Mouse (Mus musculus) gastrocnemius, adult 2 months (tissue): ENCODE results near the gene Leng8. TPM values are rescaled to one million over a fixed set of nuclear protein-coding genes. Genes with fewer than 3 reads are reported as not detected.
"Not testable (repeated sequence)": the region's sequence is repeated elsewhere in the genome, so short reads cannot be mapped to it uniquely, and the experiment has no call there.

Source experiments
- DNase-seq: peaks from one replicate; pipeline ENCODE4 v3.0.0; 2022
- H3K27ac ChIP-seq: fragments of 200-600 bp; 2 replicates; pipeline ENCODE4 v1.8.1; 2022; ENCODE audit warnings: mild to moderate bottlenecking
- H3K4me3 ChIP-seq: fragments of 200-600 bp; 2 replicates; pipeline ENCODE4 v1.8.1; 2022; ENCODE audit warnings: mild to moderate bottlenecking, moderate library complexity
- CTCF ChIP-seq: fragments of 200-600 bp; IDR thresholded peaks from 2 replicates; pipeline ENCODE4 v1.8.1; 2022; ENCODE audit warnings: antibody characterized with exemption, mild to moderate bottlenecking, moderate library complexity
- intact Hi-C: fragments of 180-260 bp; cut with DNase I; formaldehyde crosslinking; loops from one replicate; pipeline ENCODE4 v1.15.1; 2025
- total RNA-seq, 2 experiments: library from RNA; stranded (reverse); gene quantifications; 2 replicates each; pipeline ENCODE4 v1.2.3; 2021

Gene Leng8
- total RNA-seq, 2 experiments from 2014 or later: 44.5 to 45.4 TPM

DNA sequence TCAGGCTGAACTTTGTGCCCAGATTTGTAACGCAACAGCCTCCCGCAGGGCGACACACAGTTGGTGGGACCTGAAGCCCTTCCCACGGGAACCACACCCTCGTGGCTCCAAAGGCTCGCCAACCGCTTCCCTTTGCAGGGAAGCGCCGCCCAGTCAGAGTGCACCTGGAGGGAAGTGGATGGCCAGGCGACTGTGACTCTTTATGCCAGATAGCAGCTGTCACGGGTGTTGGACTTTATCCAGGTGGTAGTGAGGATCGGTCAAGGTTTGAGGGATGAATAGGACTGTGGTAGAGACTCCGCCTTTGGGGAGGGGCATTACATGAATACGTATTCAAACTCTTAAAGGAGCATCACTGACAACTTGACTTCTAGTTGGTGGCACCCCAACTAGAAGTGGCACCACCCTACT lies 14.0 kb downstream of the Leng8 start:
- H3K4me3 ChIP-seq: peak overlapping the region; percentile 92
- peak; percentile 67 for DNase-seq
- peak overlapping the region; percentile 100 for H3K27ac ChIP-seq
- intact Hi-C loops: loop anchor here (2.0 kb wide), 1 partner anchor 14 kb away; the partner anchor contains the start of gene Leng8
- no peak for TF ChIP-seq CTCF

DNA sequence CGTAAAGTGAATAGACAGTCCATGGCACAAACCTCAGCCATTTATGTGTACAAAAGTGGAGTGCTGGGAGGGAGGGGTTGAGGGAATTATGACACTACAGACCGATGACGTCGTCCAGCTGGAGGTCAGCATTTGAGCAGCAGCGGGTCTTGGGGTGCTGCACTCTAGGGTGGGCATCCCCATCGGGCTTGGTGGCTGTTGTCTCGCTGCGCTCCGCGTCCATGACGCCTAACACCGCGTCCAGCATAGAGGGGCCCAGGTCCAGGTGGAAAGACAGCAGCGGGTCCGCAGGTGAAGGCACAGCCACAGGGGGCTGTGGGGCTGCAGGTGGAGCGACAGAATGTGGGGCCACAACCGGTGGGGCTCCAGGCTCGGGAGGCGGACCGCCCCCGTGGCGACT lies 14.4 kb downstream of the Leng8 start:
- peak overlapping the region; percentile 92 for H3K4me3 ChIP-seq
- no peak for DNase-seq
- no peak for TF ChIP-seq CTCF
- H3K27ac ChIP-seq: peak overlapping the region; percentile 100
- intact Hi-C loops: loop anchor here (2.0 kb wide), 1 partner anchor 14 kb away; the partner anchor contains the start of gene Leng8

DNA sequence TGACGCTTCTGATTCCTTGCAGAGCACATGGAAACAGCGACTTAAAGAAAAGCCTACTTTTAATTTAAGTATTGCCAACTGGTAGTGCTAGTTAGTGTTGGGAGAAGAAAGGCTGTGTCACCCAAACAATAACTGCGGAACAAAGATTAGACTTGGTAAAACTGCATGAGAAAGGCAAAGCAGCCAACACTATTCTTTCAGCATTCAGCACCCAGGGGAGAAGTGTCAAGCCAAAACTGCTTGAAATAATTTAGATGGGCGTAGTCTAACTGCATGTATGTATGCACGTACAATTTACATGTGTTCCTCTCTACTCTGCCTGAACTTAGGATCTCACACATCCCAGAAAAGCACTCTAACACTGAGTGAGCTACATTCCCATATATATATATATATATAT lies 17.5 kb downstream of the Leng8 start:
- no peak overlapping the region for H3K27ac ChIP-seq
- DNase-seq: no peak
- intact Hi-C loops: no loop called here
- no peak for TF ChIP-seq CTCF
- no peak overlapping the region for H3K4me3 ChIP-seq

DNA sequence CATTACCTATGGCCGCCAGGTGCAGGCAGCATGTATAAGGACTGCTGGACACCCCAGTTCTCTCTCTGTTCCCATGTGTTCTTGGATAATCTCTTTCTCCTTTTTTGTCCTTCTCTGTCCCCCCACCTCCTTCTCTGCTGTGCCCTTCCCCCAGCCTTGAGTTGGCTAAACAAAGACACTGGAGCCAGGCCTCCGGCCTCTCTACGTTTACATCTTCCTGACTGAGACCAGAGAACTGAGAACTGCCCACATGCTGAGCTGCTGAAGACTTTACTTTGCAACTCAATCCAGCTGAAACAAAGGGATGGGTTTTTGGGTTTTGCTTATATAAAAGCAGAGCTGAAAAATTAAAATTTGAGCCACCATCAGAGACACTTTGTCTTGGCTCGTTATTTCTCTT lies 18.1 kb downstream of the Leng8 start:
- H3K4me3 ChIP-seq: no peak overlapping the region
- no peak for DNase-seq
- TF ChIP-seq CTCF: no peak
- H3K27ac ChIP-seq: no peak overlapping the region
- intact Hi-C loops: no loop called here

DNA sequence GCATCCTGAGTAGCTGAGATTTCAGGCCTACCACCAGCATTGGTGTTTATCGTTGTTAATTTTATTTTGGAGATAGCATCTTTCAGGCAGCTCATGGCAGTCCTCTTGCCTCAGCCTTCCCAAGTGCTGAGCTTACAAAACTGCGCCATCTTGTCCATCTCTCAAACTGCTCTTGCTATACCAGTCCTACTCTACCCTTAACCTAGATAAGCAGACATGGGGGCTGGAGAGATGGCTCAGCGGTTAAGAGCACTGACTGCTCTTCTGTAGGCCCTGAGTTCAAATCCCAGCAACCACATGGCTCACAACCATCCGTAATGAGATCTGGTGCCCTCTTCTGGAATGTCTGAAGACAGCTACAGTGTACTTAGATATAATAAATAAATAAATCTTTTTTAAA lies 24.8 kb downstream of the Leng8 start:
- H3K27ac ChIP-seq, H3K4me3 ChIP-seq, intact Hi-C loops, DNase-seq: not testable (repeated sequence)

DNA sequence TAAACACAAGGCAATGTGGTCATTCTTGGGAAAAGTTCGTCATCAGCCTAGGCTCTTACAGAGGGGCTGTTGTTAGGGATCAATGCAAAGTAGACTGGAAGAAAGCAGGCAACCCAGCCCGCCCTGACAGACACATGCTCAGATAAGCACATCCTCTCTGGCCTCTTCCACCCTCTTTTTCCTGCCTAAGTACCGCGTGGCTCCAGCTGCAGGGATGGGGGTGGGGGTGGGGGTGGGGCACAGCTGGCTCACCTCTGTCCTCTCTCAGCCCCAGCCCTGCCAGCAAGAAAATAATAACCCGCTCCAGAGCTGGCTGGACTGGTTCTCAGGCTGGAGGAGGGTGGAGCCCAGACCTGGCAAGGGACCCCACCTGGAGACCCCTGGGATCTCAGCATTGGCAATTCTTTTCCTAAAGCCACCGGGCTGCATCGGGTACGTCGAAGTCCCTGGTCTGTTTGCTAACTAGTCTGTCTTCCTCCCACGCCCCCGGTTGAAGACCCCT lies 26.8 kb downstream of the Leng8 start:
- no peak for TF ChIP-seq CTCF
- H3K4me3 ChIP-seq: peak overlapping the region; percentile 80
- no peak for DNase-seq
- H3K27ac ChIP-seq: peak overlapping the region; percentile 83
- intact Hi-C loops: no loop called here

DNA sequence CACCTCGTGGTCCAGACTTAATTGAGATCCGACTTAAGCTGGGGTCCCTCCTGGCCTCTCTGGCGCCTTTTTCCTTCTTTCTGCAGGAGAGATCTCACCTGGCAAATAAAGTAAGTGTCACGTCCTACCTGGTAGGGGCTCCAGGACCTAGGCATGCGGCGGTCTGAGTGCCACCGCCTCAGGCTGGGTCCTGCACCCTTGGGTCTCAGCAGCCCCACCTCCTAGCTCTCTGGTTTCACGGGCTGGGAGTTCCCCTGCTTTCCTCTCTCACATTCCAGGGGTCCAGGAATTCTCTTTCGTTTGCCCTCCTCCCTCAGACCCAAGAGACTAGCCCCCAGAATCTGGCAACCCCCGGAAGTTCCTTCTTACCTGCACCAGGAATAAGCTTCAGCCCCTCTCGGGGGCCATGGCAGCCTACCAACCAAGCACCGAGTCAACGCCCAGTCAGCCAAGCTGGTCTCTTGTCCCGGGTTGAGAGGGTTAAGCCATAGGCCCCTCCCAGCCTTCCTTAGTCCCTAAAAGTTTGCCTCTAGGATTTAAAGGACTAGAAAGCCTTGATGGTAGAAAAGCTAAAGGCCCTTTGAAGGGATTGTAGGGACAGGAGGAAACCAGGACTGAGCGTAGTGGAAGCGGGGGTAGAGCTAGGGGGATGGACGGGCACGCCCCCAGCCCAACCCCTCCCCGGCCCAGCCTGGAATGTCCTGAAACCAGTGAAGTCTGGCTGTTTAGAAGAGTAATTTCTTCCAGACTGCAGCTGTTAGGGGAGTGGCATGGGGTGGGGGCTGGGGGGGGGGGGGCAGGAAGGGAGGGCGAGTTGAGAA lies 27.5 kb downstream of the Leng8 start, which contains the start of gene Cdc42ep5:
TSS of gene Cdc42ep5 (minus strand) at position 771 of the 821 bp plus-strand sequence.
- H3K27ac ChIP-seq: peak within 1 kb of the TSS; percentile 83
- intact Hi-C loops: no loop called here
- no peak for TF ChIP-seq CTCF
- peak within 1 kb of the TSS; percentile 80 for H3K4me3 ChIP-seq
- DNase-seq: peak; percentile 78

DNA sequence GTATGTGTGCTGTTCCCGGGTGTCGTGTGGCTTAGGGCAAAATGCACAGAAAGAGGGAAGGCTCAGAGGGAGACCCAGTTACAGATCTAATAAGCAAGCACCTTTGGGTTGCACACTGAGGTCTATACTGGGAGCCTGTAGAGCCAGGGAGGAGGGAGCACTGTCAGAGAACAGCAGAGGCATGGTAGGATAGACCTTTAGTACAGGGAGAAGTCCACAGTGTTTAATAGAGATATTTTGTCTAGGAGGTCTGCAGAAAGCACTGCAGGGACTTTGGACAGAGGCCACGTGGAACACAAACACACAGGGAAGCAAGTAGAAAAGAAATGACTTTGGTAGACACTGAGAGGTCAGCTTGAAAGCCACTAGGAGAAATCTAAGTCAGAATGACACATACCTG lies 28.4 kb downstream of the Leng8 start:
- Histone ChIP-seq H3K4me3 (peak overlapping the region; percentile 47; the same call in 1 of the 2 replicates), H3K27ac (peak overlapping the region; percentile 58; the same call in 1 of the 2 replicates)
- intact Hi-C loops: no loop called here
- no peak for TF ChIP-seq CTCF
- no peak for DNase-seq

DNA sequence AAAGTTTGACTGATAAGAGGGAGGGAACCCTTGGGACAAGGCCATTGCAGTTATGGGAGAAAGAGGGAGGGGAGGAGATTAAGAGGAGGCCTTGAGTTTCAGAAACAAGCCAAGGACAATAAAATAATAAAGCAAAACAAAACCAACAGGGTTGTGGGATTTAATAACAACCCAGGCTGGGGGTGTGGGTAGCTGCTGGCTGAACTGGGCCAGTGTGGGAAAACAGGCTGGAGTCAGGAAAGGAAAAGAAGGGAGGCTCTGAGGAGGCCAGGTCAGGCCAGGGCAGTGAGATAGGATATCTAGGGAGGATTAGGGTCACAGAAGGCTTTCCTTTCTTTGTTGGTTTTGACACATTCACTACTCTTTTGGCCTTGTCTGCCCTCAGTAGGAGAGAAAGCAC lies 30.3 kb downstream of the Leng8 start:
- no peak for DNase-seq
- no peak for TF ChIP-seq CTCF
- intact Hi-C loops: no loop called here
- H3K27ac ChIP-seq: no peak overlapping the region
- no peak overlapping the region for H3K4me3 ChIP-seq

DNA sequence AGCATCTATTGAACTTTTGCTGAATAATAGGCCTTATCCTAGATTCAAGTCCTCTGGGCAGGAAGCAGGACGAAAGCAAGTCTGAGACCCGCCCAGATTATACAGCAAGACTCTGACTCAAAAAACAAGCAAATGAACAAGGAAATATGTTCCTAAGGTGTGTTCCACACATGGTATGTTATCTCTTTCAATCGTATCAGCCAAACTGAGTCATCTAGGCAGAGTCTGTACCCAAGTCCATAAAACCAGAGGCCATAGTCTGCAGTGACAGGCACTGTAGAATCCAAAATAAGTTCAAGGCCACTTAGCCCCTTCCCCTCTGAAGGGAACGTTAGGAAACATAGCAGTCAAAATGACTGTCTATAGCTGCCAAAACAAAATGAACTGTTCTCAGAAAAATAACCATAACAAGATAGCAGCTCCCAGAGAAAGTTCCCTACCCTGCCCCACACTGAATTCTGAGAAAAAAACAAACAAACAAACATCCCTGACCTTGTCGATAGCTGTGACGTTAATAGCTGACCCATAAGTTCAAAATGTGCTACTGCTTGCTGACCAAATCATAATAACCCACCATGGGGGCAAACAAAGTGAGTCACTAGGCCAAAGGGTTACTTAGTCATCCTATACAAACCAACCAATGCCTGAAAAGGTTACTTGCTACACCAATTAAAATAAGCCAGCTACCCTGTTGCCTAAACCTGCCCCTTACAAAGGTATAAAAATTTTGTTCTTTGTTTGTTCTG lies 33.5 kb downstream of the Leng8 start:
- TF ChIP-seq CTCF: no peak
- no peak overlapping the region for H3K27ac ChIP-seq
- no peak overlapping the region for H3K4me3 ChIP-seq
- no peak for DNase-seq
- intact Hi-C loops: no loop called here

DNA sequence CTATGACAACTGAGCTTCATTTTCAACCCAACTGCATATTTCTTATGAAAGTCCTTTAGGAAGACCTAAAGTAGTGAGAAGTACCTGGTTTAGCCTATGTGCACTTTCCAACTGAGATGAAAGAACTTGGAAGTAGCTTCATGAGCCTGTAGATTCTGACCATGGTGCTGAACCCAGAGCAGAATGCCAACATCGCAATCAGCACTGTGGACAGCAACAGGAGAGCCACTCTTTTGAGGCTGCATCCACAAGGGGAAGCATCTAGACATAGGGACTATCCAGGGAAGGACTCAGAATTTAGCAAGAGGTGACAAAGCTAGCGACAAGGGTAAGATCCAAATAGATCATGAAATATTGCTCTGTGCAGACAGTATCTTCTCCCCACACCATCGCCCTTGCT lies 41.6 kb downstream of the Leng8 start:
- Histone ChIP-seq H3K27ac (no peak overlapping the region), H3K4me3 (no peak overlapping the region)
- peak; percentile 19 for DNase-seq
- intact Hi-C loops: no loop called here
- TF ChIP-seq CTCF: no peak

Other genes with a start within 250 kb of the Leng8 start
- gene Gm14548, start 238.9 kb upstream of the Leng8 start, total RNA-seq: not detected
- under 1 TPM; 0.13 to 0.28 TPM for gene Lilra6, start 221.5 kb upstream of the Leng8 start, total RNA-seq
- gene Lair1, start 73.8 kb upstream of the Leng8 start, total RNA-seq: under 1 TPM; 0.25 to 0.48 TPM
- 1 to 10 TPM; 1.8 to 4.7 TPM for gene Ttyh1, start 17.6 kb upstream of the Leng8 start, total RNA-seq
- gene Leng9, start 13.3 kb downstream of the Leng8 start, total RNA-seq: 1 to 10 TPM; 2.1 to 2.2 TPM
- gene Cdc42ep5, start 27.8 kb downstream of the Leng8 start, total RNA-seq: 1 to 10 TPM; 1.4 to 2.0 TPM
- under 1 TPM in 1 of 2 experiments, not detected in 1; 0.14 TPM for gene Lilra5, start 100.7 kb downstream of the Leng8 start, total RNA-seq
- gene Ncr1, start 200.7 kb downstream of the Leng8 start, total RNA-seq: not detected